Mouse (Mus musculus) telencephalon, adult 2 months (tissue): ENCODE measurements around the gene Togaram2.
A peak's percentile ranks its signal among the peaks of the same experiment; 100 is the strongest.

Experiments
- DNase-seq: peaks from one replicate; pipeline ENCODE4 v3.0.0-alpha.2; 2011; ENCODE audit warnings: low read depth, low spot score

Gene Togaram2

GRCm38 (mm10) chr17:71682379-71682778 is 9.3 kb downstream of the Togaram2 start:
- DNase-seq, result no peak

- DNase-seq, result no peak
Measured at GRCm38 (mm10) chr17:71683281-71683680, 10.2 kb downstream of the Togaram2 start.

GRCm38 (mm10) chr17:71684103-71684608 is 11.1 kb downstream of the Togaram2 start:
- no peak for DNase-seq

- no peak for DNase-seq
Measured at GRCm38 (mm10) chr17:71687436-71687835, 14.4 kb downstream of the Togaram2 start.

- DNase-seq, result no peak
Measured at GRCm38 (mm10) chr17:71689903-71690302, 16.8 kb downstream of the Togaram2 start.

- DNase-seq, result no peak
Measured at GRCm38 (mm10) chr17:71691361-71691875, 18.4 kb downstream of the Togaram2 start.

- DNase-seq, result peak; percentile 64
Measured at GRCm38 (mm10) chr17:71693313-71693712, 20.3 kb downstream of the Togaram2 start.

GRCm38 (mm10) chr17:71693780-71694179 is 20.7 kb downstream of the Togaram2 start:
- no peak for DNase-seq

GRCm38 (mm10) chr17:71695151-71695550 is 22.1 kb downstream of the Togaram2 start:
- DNase-seq, result no peak

GRCm38 (mm10) chr17:71695716-71696315 is 22.8 kb downstream of the Togaram2 start:
- no peak for DNase-seq

GRCm38 (mm10) chr17:71696396-71696795 is 23.3 kb downstream of the Togaram2 start:
- DNase-seq, result no peak

- DNase-seq, result no peak
Measured at GRCm38 (mm10) chr17:71697896-71698618, 25.0 kb downstream of the Togaram2 start.

- no peak for DNase-seq
Measured at GRCm38 (mm10) chr17:71698619-71698956, 25.5 kb downstream of the Togaram2 start.

GRCm38 (mm10) chr17:71705113-71705512 is 32.1 kb downstream of the Togaram2 start:
- no peak for DNase-seq

- no peak for DNase-seq
Measured at GRCm38 (mm10) chr17:71705550-71706480, 32.8 kb downstream of the Togaram2 start.

GRCm38 (mm10) chr17:71707715-71708114 is 34.7 kb downstream of the Togaram2 start:
- no peak for DNase-seq

GRCm38 (mm10) chr17:71712279-71712678 is 39.2 kb downstream of the Togaram2 start:
- no peak for DNase-seq

- peak; percentile 58 for DNase-seq
Measured at GRCm38 (mm10) chr17:71715034-71715433, 42.0 kb downstream of the Togaram2 start.

GRCm38 (mm10) chr17:71717881-71718625 is 45.0 kb downstream of the Togaram2 start:
- no peak for DNase-seq

- DNase-seq, result no peak
Measured at GRCm38 (mm10) chr17:71720434-71720833, 47.4 kb downstream of the Togaram2 start.

- no peak for DNase-seq
Measured at GRCm38 (mm10) chr17:71721019-71721418, 48.0 kb downstream of the Togaram2 start.
